Mouse (Mus musculus): Measurements from ENCODE around the gene Tex9. TPM values are rescaled to one million over a fixed set of nuclear protein-coding genes. Genes with fewer than 3 reads are reported as not detected.

Tex9 gene
- 3.8 and 4.2 TPM in 2 replicates for polyA plus RNA-seq (2015; fragmentation: Nextera tagmentation; extraction: Ambion mirVana)

DNA sequence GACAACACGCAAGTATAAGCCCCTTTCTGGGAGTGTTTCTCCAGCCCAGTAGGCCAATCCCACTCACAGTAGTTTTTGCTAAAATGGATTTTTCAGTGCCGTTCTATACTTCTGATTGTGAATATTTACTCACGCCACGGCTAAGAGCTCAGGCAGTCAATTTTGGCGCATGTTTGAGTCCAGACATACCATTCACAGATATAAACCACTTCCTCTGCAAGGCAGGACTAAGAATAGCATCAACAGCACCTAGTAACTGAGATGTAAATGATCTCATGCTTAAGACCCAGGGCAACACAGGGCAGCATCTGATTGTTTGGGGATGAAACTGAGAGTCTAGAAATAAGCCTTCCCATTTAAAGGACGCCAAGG lies at the start of gene Tex9:
Tex9 (minus strand) TSS at position 19 of the 372 bp plus-strand sequence.
- H3K9me3 ChIP-seq (replicated peaks) = no peaks in the 10 kb centered on the region
- peak within 1 kb of the TSS; percentile 57 for H3K9ac ChIP-seq
- WGBS (ENCODE audit: insufficient replicate concordance) = 4% methylated on average over 6 of the region's 6 CpGs
- H3K4me3 ChIP-seq (replicated peaks) = peak within 1 kb of the TSS; percentile 85
- H3K4me2 ChIP-seq = peak within 1 kb of the TSS; percentile 91
- no peaks in the 10 kb centered on the region for H3K36me3 ChIP-seq (replicated peaks)
- peak; percentile 30; the same call in 1 of the 2 replicates for ATAC-seq (ENCODE audit: insufficient read depth)
- peak within 1 kb of the TSS; percentile 80 for H3K27ac ChIP-seq (replicated peaks)
- H3K4me1 ChIP-seq (replicated peaks) = peaks cover 24% of the 10 kb centered on the region
- H3K27me3 ChIP-seq = 0 out of 2 replicates have a peak, but pooled peaks cover under 1% of the 10 kb centered on the region

DNA sequence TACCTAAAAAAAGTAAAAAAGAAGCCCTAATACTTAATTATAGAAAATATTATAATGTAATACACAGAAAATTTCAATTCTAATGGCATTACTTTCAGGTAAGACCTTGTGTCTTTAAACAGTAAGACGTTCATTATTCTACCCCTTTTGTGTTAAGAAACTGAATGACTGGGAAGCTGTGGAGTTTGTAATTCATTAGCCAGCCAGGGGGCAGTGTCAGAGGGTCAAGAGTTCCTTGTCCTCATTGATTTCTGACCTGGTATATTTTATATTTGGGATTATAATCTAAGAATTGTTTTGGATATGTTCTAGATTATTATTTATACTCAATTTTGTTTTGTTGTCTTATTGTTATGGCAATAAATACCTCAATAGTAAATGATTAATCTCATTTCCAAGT lies 45.1 kb upstream of the Tex9 start:
- Histone ChIP-seq H3K4me1 (replicated peaks) (peaks cover 11% of the 10 kb centered on the region), H3K9ac (no peak overlapping the region), H3K36me3 (replicated peaks) (0 out of 2 replicates have a peak, but pooled peaks cover 4% of the 10 kb centered on the region), H3K9me3 (replicated peaks) (no peaks in the 10 kb centered on the region), H3K27ac (replicated peaks) (no peak overlapping the region), H3K4me2 (no peak overlapping the region), H3K27me3 (no peaks in the 10 kb centered on the region), H3K4me3 (replicated peaks) (no peak overlapping the region)
- WGBS (ENCODE audit: insufficient replicate concordance) = 42% methylated on average over 1 of the region's 1 CpGs
- no peak for ATAC-seq (ENCODE audit: insufficient read depth)

DNA sequence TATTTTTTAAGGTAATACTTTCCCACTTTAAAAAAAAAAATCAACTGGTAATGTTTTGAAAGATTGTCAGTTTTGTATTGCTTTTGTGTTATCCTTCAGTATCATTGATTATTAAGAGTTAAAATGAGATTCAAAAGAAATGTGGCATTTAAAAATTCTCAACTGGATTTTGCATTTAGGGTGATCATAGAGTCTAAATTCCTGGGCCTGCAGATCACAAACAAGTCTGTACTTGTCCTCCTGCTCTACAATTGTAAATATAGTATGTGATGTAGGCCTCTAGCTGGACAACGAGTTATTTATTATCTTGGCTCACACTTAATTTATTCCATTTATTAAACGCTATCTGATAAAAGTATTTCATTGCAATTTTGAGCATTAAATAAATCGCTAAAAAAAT lies 43.4 kb upstream of the Tex9 start:
- Histone ChIP-seq H3K9ac (no peak overlapping the region), H3K27me3 (0 out of 2 replicates have a peak, but pooled peaks cover 6% of the 10 kb centered on the region), H3K9me3 (replicated peaks) (no peaks in the 10 kb centered on the region), H3K4me2 (no peak overlapping the region), H3K36me3 (replicated peaks) (0 out of 2 replicates have a peak, but pooled peaks cover 2% of the 10 kb centered on the region), H3K4me3 (replicated peaks) (no peak overlapping the region), H3K4me1 (replicated peaks) (peaks cover 27% of the 10 kb centered on the region), H3K27ac (replicated peaks) (no peak overlapping the region)
- ATAC-seq (ENCODE audit: insufficient read depth) = no peak
- WGBS (ENCODE audit: insufficient replicate concordance) = 66% methylated on average over 3 of the region's 3 CpGs

DNA sequence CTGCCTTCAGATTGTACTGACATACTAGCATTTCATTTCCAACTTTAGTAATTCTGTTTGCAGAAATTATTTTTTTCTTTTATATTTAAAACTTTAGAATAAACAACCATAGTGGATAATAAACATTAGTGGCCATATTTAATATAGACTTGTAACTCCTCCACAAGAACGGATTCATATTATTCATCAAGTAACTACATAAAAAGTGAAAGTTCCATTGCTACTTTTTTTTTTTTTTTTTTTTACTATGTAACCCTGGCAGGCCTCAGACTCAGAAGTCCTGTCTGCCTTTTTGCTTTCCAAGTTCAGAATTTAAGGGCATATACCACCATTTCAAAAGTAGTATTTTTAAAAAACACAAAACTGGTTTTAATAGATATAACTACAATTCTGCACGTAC lies 43.0 kb upstream of the Tex9 start:
- 77% methylated on average over 2 of the region's 2 CpGs for WGBS (ENCODE audit: insufficient replicate concordance)
- Histone ChIP-seq H3K9me3 (replicated peaks) (no peaks in the 10 kb centered on the region), H3K4me3 (replicated peaks) (no peak overlapping the region), H3K36me3 (replicated peaks) (no peaks in the 10 kb centered on the region), H3K9ac (no peak overlapping the region), H3K27me3 (0 out of 2 replicates have a peak, but pooled peaks cover 6% of the 10 kb centered on the region), H3K27ac (replicated peaks) (no peak overlapping the region), H3K4me1 (replicated peaks) (peaks cover 30% of the 10 kb centered on the region), H3K4me2 (no peak overlapping the region; the same call in 1 of the 2 replicates)
- no peak for ATAC-seq (ENCODE audit: insufficient read depth)

DNA sequence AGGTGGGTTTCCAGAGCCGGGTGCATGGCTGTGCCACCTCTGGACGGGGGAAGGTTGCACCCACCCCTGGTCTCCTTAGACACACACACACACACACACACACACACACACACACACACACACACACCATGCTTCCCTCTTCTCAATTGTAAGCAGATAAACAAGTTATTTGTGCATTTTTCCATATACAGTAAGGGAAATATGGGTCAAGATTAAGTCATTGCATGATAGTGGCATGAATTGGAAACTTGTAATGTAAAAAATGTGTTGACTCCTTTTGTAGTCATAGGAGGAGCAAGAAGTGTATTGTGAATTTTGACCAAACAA lies 41.0 kb upstream of the Tex9 start:
- no peak for ATAC-seq (ENCODE audit: insufficient read depth)
- H3K27ac ChIP-seq (replicated peaks) = peak overlapping the region; percentile 93
- H3K9me3 ChIP-seq (replicated peaks) = no peaks in the 10 kb centered on the region
- peak overlapping the region; percentile 95 for H3K9ac ChIP-seq
- peak overlapping the region; percentile 96 for H3K4me2 ChIP-seq
- no peaks in the 10 kb centered on the region for H3K36me3 ChIP-seq (replicated peaks)
- H3K4me1 ChIP-seq (replicated peaks) = peaks cover 30% of the 10 kb centered on the region
- H3K27me3 ChIP-seq = 0 out of 2 replicates have a peak, but pooled peaks cover 6% of the 10 kb centered on the region
- H3K4me3 ChIP-seq (replicated peaks) = peak overlapping the region; percentile 92
- WGBS (ENCODE audit: insufficient replicate concordance) = 0% methylated on average over 2 of the region's 2 CpGs

DNA sequence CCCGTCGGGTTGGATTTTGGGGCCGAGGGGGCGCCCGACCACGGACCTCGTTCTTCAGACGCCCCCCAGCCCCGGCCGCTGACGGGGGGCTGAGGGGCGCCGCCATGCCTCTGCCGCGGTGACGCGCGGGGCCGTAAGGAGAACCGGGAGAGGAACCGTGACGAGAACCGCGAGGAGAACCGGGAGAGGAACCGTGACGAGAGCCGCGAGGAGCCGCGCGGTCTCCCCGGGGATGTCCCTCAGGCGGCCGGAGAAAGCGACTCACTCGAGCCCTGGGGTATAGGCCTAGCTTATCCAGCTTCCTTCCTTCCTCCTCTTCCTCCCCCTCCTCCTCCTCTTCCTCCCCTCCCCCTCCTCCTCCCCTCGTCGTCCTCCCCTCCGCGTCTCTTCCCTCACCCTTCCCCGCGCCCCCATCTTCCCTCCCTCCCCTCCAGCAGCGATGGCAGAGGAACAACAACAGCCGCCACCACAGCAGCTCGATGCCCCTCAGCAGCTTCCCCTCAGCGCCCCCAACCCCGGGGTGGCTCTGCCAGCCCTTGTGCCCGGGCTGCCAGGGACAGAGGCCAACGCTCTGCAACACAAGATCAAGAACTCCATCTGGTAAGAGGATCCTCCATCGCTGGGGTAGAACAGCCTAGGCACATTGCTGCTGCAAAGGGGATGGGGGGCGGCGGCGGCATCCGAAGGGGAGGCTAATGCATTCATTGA lies 40.5 kb upstream of the Tex9 start:
- H3K36me3 ChIP-seq (replicated peaks) = no peaks in the 10 kb centered on the region
- WGBS (ENCODE audit: insufficient replicate concordance) = under 1% methylated on average over 51 of the region's 55 CpGs
- peak overlapping the region; percentile 95 for H3K9ac ChIP-seq
- H3K4me3 ChIP-seq (replicated peaks) = peak overlapping the region; percentile 92
- peak overlapping the region; percentile 93 for H3K27ac ChIP-seq (replicated peaks)
- H3K4me1 ChIP-seq (replicated peaks) = peaks cover 30% of the 10 kb centered on the region
- peak overlapping the region; percentile 96 for H3K4me2 ChIP-seq
- H3K27me3 ChIP-seq = 0 out of 2 replicates have a peak, but pooled peaks cover 6% of the 10 kb centered on the region
- H3K9me3 ChIP-seq (replicated peaks) = no peaks in the 10 kb centered on the region
- peak; percentile 68 for ATAC-seq (ENCODE audit: insufficient read depth)

DNA sequence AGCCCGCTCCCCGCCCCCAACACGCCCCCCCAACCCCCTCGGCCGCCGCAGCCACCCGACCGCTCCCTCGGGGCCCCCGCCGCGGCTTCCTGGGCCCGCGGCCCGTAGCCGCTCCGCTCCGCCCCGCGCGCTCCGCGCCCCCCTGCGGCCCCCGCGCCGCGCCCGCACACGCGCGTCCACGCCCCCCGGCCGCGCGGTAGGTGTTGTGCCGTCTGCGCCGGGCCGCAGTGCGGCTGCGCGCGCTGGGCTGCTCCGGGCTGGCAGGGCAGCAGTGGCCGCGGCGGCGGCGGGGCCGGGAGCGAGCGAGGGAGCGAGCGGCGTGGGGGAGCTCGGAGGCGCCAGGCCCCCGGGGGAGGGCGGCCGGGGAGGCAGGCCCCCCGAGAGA lies 40.0 kb upstream of the Tex9 start, which contains the start of gene Rfx7:
Rfx7 (plus strand) TSS at position 245 of the 385 bp plus-strand sequence.
- ATAC-seq (ENCODE audit: insufficient read depth) = peak; percentile 88
- peaks cover 30% of the 10 kb centered on the region for H3K4me1 ChIP-seq (replicated peaks)
- no peaks in the 10 kb centered on the region for H3K36me3 ChIP-seq (replicated peaks)
- H3K9ac ChIP-seq = peak within 1 kb of the TSS; percentile 95
- H3K27me3 ChIP-seq = 0 out of 2 replicates have a peak, but pooled peaks cover 6% of the 10 kb centered on the region
- H3K27ac ChIP-seq (replicated peaks) = peak within 1 kb of the TSS; percentile 93
- H3K4me3 ChIP-seq (replicated peaks) = peak within 1 kb of the TSS; percentile 92
- WGBS (ENCODE audit: insufficient replicate concordance) = 1% methylated on average over 57 of the region's 63 CpGs
- H3K9me3 ChIP-seq (replicated peaks) = no peaks in the 10 kb centered on the region
- H3K4me2 ChIP-seq = peak within 1 kb of the TSS; percentile 96

DNA sequence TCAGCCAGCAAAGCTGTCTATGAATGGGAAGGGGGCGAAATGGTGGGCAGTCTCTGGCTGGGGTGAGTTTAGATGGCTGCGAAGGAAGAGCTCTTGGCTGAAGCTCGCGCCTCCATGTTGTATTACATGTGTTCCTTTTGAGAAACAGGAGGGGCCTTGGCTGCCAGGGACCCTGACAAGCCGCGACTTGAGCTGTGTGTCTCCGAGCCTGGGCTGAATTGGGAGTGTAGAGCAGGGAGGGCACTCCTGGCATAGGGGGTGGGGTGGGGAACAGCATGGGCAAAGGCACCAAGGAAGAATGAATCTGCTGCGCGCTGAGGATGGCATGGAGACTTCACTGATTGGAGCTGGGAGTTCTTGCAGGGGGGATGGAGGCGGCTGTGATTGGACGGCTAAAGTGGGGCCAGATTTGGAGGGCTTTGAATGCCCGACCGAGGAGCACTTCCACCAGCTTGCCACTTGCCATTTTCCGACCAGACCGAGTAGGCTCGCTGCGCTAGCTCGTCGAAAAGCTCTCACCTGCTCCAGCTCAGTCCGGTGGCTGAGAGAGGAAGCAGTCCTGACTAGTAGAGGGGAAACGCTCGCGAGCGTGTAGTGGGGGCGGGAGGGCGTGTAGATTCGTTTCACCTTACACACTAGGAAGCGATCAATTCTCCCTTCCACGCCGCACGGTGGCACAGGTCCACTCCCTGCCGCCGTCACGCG lies 39.4 kb upstream of the Tex9 start:
- 0 out of 2 replicates have a peak, but pooled peaks cover 6% of the 10 kb centered on the region for H3K27me3 ChIP-seq
- 3% methylated on average over 35 of the region's 35 CpGs for WGBS (ENCODE audit: insufficient replicate concordance)
- ATAC-seq (ENCODE audit: insufficient read depth) = peak; percentile 48

DNA sequence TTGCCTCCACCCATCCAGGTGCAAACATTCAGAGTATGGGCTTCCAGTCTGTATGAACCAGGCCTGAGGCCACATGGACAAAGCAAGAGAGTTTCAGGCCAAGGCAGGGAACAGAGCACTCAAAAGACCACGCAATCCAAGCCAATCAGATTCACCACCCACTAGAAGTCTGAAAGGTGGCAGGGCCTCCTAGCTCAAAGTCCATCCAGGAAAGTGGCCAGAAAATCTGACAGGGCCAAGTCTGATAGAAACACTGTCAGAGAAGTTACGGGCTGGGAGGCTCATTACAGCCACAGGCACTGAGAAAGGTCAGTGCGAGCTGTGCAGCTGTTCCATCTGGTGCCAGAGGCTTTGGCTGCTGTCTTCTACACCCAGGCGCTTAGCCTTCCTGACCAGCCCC lies 38.8 kb upstream of the Tex9 start:
- WGBS (ENCODE audit: insufficient replicate concordance) = 50% methylated on average over 4 of the region's 4 CpGs
- Histone ChIP-seq H3K36me3 (replicated peaks) (no peaks in the 10 kb centered on the region), H3K9me3 (replicated peaks) (no peaks in the 10 kb centered on the region), H3K9ac (0 out of 2 replicates have a peak overlapping the region, but pooled peaks have one; percentile 95), H3K4me2 (peak overlapping the region; percentile 96), H3K4me1 (replicated peaks) (peaks cover 30% of the 10 kb centered on the region), H3K27me3 (0 out of 2 replicates have a peak, but pooled peaks cover 6% of the 10 kb centered on the region), H3K4me3 (replicated peaks) (peak overlapping the region; percentile 92), H3K27ac (replicated peaks) (peak overlapping the region; percentile 93)
- ATAC-seq (ENCODE audit: insufficient read depth) = no peak

More for the DNA sequence above, 39.4 kb upstream of the Tex9 start:
- no peaks in the 10 kb centered on the region for H3K36me3 ChIP-seq (replicated peaks)
- H3K27ac ChIP-seq (replicated peaks) = peak overlapping the region; percentile 93
- no peaks in the 10 kb centered on the region for H3K9me3 ChIP-seq (replicated peaks)
- H3K9ac ChIP-seq = peak overlapping the region; percentile 95
- peak overlapping the region; percentile 92 for H3K4me3 ChIP-seq (replicated peaks)
- H3K4me2 ChIP-seq = peak overlapping the region; percentile 96
- peaks cover 30% of the 10 kb centered on the region for H3K4me1 ChIP-seq (replicated peaks)

DNA sequence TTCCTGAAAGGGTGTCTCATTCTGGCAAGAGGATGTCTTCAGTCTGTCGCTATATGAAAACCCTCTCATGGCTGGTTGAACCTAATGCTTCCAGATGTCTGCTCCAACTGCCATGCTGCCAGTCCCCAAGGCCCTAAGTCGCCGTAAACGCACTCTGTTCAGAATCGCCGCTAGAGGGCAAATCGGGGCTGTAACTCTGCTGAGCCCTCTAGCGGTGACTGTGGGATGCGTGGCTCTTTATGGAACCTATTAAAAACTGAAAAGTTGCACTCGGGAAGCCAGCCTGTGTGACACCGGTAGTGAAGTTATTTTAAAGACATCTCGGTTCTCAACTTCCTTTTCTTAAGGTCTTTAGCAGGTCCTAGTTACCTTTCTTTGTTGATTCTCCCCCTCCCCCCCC lies 38.2 kb upstream of the Tex9 start:
- no peak for ATAC-seq (ENCODE audit: insufficient read depth)
- Histone ChIP-seq H3K4me3 (replicated peaks) (0 out of 2 replicates have a peak overlapping the region, but pooled peaks have one; percentile 92), H3K4me2 (peak overlapping the region; percentile 96), H3K9me3 (replicated peaks) (no peaks in the 10 kb centered on the region), H3K27me3 (0 out of 2 replicates have a peak, but pooled peaks cover 6% of the 10 kb centered on the region), H3K9ac (no peak overlapping the region), H3K27ac (replicated peaks) (no peak overlapping the region), H3K4me1 (replicated peaks) (peaks cover 30% of the 10 kb centered on the region), H3K36me3 (replicated peaks) (no peaks in the 10 kb centered on the region)
- WGBS (ENCODE audit: insufficient replicate concordance) = under 1% methylated on average over 12 of the region's 12 CpGs

DNA sequence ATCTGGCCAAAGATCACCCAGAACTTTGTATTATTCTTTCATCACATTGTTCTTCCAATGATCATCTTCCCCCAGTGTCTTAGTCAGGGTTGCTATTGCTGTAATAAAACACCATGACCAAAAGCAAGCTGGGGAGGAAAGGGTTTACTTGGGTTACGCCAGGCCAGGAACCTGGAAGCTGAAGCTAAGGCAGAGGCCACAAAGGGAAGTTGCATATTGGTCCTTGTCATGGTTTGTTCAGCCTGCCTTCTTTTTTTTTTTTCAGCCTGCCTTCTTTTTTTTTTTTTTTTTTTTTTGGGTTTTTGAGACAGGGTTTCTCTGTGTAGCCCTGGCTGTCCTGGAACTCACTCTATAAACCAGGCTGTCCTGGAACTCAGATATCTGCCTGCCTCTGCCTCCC lies 34.1 kb upstream of the Tex9 start:
- no peak overlapping the region for H3K4me2 ChIP-seq
- WGBS (ENCODE audit: insufficient replicate concordance) = 73% methylated on average over 1 of the region's 1 CpGs
- no peak overlapping the region for H3K9ac ChIP-seq
- H3K4me1 ChIP-seq (replicated peaks) = peaks cover 11% of the 10 kb centered on the region
- no peak for ATAC-seq (ENCODE audit: insufficient read depth)
- 0 out of 2 replicates have a peak, but pooled peaks cover 2% of the 10 kb centered on the region for H3K27me3 ChIP-seq
- no peak overlapping the region for H3K4me3 ChIP-seq (replicated peaks)
- no peak overlapping the region for H3K27ac ChIP-seq (replicated peaks)
- no peaks in the 10 kb centered on the region for H3K36me3 ChIP-seq (replicated peaks)
- no peaks in the 10 kb centered on the region for H3K9me3 ChIP-seq (replicated peaks)
